Mouse (Mus musculus) C3H10T1/2 (cell line): ENCODE measurements around the gene Rbm47. TPM values are rescaled to one million over a fixed set of nuclear protein-coding genes. Genes with fewer than 3 reads are reported as not detected.

Source experiments
- polyA plus RNA-seq, 2 experiments: library from polyadenylated mRNA; unstranded; fragments of >200 nt; fragmentation: generic; extraction: Trizol; gene quantifications; one replicate each; pipeline ENCODE4 v1.2.1; 2012; ENCODE audit warnings: missing spikeins in 2 of 2

The Rbm47 gene
- polyA plus RNA-seq = under 1 TPM; 0.02 to 0.05 TPM

GRCm38 (mm10) chr5:66173018-66173417 lies at the start of gene Rbm47:
Gene Rbm47, minus strand, starts transcription at chr5:66173118.

GRCm38 (mm10) chr5:66004134-66004925 lies 168.6 kb downstream of the Rbm47 start, which contains the start of gene 9130230L23Rik:
Gene 9130230L23Rik, minus strand, starts transcription at chr5:66004285.

Other genes starting within 250 kb of the Rbm47 start
- gene Chrna9, start 238.2 kb downstream of the Rbm47 start, polyA plus RNA-seq = not detected
- under 1 TPM in 1 of 2 experiments, not detected in 1; 0.04 TPM for gene 9130230L23Rik, start 168.8 kb downstream of the Rbm47 start, polyA plus RNA-seq
- gene Nsun7, start 86.8 kb upstream of the Rbm47 start, polyA plus RNA-seq = 1 to 10 TPM in 1 of 2 experiments, under 1 TPM in 1; 0.04 to 1.5 TPM